Mouse (Mus musculus) kidney, postnatal 14 days (tissue): ENCODE measurements around the gene Slc25a47.
A peak's percentile ranks its signal among the peaks of the same experiment; 100 is the strongest.

Source experiments
- DNase-seq: peaks from one replicate; pipeline ENCODE4 v3.0.0; 2022; ENCODE audit warnings: mixed read lengths

The Slc25a47 gene

DNA sequence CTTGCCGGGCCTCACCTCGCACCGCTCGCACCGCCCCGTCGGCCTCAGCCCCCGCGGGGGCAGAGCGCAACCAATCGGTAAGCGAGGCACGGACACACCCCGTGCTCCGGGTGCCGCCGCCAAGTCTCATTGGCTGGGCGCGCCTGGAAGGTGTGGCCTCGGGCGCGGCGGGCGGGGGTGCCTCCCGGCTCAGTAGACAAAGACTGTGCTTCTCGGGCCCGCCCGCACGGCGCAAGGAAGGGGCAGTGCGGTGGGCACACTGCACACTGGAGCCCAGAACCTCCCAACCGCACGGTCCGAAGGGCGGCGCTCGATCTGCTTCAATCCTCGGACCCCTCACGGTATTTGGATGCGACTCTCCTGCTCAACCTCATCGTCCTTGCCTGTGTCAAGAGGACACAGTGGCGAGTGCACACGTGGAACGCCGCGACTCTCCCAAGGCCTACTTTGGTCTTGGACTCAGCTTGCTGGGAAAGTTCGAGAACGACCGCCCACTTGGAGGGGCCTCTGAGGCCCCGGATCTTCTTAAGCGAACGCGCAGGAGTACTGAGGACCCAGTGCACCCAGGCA, at the start of gene Slc25a47, which contains the start of gene Slc25a29:
Gene Slc25a47, plus strand, starts transcription at position 207 of the 570 bp plus-strand sequence.
Gene Slc25a29, minus strand, starts transcription at position 44 of the 570 bp plus-strand sequence.
- peak; percentile 98 for DNase-seq

DNA sequence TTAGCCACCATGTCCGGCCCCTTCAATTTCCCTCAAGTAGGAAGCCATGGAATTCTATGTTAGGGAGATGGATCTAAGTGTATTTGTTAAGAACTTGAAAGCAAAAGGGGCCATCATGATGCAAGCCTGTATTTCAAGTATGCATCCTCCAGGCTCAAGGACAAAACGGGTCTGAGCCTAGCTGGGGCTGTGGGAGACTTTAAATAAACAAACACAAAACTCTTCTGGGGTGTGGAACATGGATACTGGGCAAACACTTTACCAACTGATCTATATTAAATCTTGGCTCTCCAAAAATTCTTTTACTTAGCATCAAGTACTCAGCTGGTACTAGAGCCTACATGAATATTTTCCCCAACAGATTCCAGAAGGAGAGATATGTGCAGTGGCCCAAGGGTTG, 48.5 kb upstream of the Slc25a47 start:
- DNase-seq, result no peak

DNA sequence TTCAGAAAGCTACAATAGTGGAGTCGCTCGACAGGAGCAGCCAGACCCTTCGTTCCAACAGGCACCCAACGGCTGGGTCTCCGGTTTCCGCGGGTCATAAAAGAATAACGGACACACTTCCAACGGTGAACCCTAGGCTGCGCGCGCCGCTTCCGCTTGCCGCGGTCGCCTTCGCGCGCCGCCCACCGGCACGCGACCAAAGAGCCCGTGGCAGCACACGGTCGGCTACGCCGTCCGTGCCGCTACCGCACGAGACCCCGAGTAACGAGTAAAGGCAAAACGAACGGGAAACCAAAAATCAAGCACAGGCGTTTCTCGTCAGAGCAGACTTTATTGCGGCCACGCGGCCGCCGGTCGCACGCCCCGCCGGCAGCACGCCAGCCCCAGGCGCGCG, 43.7 kb upstream of the Slc25a47 start:
- DNase-seq, result peak; percentile 89

DNA sequence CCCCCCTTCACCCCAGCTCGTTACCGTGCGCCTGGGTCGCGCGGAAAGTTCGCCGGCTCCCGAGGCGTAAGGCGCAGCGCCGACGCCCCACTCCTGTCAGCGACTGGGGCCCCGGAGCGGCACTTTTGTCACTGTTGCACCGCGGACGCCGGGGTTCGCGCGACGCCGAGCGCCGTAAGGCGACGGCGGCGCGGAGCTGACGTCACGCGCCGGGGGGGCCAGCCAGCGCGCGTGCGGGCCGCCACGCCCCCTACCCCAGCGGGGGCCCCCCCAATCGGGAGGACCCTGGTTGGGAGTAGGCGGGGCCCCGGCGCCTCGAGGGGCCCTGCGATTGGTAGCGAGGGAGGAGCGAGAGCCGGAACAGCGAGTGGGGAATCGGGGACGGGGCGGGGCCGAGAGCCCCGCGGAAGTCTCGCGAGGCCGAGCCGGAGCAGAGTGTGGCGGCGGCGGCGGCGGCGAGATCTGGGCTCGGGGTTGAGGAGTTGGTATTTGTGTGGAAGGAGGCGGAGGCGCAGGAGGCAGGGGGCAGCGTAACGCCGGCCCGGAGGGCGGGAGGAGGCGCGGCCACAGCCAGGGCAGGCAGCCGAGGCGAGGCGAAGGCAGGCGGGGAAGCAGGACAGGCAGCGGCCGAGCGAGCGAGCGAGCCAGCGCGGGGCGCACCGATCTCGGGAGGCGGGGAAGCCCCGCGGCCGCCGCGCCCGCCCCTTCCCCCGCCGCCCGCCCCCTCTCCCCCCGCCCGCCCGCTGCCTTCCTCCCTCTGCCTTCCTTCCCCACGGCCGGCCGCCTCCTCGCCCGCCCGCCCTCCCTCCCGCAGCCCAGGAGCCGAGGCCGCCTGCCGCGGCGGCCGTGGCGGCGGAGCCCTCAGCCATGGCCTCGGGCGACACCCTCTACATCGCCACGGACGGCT, 43.0 kb upstream of the Slc25a47 start, which contains the start of gene Yy1:
Gene Yy1, plus strand, starts transcription at position 428 of the 907 bp plus-strand sequence.
- DNase-seq, result peak; percentile 99

DNA sequence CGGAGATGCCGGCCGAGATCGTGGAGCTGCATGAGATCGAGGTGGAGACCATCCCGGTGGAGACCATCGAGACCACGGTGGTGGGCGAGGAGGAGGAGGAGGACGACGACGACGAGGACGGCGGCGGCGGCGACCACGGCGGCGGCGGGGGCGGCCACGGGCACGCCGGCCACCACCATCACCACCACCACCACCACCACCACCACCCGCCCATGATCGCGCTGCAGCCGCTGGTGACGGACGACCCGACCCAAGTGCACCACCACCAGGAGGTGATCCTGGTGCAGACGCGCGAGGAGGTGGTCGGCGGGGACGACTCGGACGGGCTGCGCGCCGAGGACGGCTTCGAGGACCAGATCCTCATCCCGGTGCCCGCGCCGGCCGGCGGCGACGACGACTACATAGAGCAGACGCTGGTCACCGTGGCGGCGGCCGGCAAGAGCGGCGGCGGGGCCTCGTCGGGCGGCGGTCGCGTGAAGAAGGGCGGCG, 42.3 kb upstream of the Slc25a47 start:
- DNase-seq, result peak; percentile 47

DNA sequence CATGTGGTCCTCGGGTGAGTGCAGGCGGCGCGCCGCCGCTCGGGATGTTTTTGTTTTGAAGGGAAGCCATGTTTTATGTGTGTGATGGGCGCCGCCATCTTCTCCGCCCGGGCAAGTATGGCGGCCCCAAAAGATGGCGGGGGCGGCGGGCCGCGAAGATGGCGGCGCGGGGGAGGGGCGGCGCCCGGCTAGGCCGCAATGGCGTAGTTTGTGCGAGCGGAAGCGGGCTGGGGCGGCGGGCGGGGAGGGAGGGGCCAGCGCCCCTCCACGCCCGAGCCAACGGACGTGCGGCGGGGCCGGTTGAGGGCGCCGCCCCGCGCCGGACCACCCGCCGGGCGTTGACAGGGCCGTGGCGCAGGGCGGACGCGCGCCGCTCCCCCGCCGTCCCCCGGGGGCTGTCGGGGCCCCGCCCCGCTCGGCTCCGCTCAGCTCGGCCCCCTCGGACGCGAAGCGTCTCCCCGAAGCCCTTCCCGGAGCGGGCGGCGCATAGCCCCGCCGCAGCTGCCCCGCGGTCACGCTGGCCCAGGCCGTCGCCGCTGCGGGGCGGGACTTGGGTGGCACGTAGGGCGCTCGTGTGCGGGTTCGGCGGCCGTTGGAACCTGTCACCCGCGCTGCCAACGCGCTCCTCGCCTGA, 41.7 kb upstream of the Slc25a47 start:
- peak; percentile 92 for DNase-seq

DNA sequence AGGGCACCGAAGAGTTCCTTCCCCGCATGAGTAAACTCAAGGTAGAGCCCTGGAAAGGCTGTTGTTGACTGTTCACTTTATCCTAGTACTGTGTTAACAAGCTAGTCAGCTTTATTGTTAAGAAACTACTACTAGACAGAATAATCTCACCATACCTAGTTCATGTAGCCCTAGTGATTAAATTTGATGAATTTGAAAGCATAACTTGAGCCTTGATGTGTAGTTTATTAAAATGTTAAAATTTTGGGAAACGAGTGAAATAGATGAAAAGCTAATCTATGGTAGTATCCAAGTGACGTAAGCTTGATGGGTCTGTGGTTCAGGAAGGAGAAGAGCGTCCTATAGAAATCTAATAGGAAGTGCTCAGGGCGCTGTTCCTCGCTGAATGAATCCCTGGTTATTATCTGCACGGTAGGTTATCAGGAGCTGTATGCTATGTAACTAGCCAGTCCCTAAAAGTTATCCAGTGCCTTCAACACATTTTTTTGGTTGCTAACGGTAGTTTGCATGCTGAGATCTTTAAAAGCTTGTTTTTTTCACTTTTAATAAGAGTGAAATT, 40.8 kb upstream of the Slc25a47 start:
- no peak for DNase-seq

DNA sequence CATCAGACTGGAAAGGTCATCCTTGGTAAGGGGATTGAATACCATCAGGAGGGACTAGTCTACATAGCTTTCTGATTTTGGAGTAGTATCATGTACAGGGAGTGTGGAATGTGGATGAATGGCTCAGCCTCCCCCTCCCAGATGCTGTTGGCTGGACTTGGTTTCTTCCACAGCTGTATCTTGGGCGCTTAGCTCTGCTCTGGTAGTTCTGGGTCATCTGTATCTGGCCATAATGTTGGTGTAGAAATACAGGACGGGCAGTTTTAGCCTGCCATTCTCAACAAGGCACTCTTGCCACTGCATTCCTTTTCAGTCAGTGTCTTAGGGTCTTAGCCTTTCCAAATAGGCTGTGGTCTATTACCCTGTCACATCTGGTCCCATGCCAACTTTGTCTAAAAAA, 34.2 kb upstream of the Slc25a47 start:
- no peak for DNase-seq

DNA sequence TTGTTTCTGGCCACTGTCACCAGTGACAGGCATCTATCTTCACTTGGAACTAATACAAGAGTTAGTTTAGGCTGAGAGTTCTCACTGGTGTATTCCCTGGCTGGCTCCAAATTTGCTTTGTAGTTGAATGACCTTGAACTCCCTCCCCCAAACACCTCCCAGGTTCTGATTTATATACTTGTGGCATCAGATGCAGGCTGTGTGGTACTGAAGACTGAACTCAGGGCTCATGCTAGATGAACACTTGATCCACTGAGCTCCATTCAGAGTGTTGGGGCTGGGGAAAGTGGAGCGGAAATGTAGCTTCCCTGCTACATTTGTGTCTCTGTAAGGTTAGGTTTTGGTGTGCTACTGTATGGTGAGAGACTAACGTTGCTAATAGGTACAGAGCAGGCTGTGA, 31.5 kb upstream of the Slc25a47 start:
- DNase-seq, result no peak

DNA sequence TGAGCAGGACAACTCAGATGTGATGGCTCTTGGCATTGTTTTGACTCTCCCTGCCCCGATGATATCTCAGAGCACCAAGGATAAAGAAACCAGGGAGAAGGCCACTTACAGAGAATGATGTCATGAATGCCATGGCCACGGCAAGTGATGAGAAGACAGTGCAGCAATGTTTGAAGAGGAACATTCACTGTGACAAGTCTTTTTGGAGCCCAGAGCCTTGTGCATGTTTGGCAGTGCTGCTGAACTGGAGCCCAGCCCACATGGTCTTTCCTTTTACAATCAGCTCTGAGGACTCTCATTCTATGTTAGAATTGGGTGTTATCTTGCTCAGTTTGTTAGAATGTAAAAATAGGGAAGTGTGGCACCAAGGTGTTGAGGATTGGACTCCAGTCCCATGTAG, 27.4 kb upstream of the Slc25a47 start:
- DNase-seq, result no peak

DNA sequence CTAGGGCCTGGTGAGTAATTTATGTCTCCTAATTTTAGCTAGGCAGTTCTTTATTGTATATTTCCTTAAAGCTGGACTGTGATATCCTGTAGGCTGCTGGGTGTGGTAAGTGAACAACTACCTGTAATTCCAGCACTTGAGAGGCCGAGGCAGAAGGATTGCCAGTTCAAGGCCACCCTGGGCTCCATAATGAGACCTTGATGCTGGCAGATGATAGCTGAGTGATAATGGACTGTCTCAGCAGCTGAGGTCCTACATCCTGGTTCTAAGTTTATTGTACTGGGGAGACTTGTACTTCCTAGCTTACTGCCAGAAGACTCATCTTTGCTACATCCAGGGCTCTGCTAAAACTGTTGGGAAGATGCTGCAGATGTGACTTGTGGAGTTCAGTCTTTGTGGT, 26.1 kb upstream of the Slc25a47 start:
- no peak for DNase-seq

DNA sequence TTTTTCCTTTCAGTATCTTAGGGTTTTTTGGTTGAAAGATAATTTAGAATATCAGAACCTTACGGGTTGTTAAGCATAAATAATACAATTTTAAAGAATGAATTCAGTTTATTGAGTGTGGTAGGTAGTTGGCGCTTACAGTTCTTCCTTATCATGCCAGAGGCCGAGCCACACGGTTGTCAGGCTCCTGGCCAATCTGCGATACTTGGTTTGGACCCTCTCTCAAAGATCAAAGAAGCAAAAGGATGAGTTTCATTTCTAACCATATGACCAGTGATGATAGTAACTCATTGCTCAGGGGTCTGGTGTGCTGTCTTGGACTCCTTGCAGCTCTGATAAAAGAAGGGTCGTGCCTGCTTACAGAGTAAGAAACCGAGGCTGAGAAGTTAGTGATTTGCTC, 25.5 kb upstream of the Slc25a47 start:
- no peak for DNase-seq

DNA sequence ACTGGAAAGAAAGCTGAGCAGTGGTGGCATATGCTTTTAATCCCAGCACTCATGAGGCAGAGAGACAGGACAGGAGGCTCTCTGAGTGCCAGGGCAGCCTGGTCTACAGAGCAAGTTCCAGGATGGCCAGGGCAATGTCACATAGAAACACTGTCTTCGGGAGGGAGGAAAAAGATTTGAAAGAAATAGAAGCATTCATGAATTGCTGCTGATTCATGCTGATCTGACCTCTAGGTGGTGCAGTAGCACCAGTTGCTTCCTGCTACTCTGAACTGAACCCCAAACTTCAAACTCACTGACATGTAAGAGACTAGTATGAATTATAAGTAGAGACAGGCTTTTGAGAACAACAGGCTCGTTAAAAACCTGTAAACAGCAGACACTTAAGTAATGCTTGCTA, 24.7 kb upstream of the Slc25a47 start:
- peak; percentile 46 for DNase-seq

DNA sequence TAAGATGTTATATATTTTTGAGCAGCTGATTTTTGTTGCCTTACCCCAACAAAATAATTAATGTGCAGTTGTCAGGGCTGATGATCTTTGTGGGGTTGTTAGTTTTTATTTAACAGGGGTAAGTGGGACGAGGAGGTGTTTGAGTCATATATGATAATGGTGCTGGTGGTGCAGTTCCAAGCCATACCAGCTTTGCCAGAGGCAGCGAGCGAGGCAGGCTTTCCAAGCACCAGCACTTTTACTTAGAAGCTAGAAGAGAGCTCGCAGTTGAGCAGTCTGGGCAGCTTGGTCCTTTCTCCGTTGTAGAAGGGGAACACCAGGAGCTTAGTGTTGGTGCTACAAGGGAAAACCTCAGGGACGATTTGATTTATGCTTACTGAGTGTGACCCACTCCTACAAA, 23.4 kb upstream of the Slc25a47 start:
- DNase-seq, result no peak

DNA sequence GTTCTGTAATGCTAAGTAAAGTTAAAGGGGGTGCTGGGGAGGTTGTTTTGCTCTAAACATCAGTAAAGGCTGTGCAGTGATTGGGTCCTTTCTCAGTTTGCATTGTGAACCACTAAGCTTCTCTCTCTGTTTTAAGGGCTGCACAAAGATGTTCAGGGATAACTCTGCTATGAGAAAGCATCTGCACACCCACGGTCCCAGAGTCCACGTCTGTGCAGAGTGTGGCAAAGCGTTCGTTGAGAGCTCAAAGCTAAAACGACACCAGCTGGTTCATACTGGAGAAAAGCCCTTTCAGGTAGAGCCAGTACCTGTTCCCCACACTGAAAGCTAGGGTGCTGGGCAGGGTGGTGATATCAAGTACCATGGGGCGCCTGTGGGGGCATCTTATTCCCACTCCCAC, 21.4 kb upstream of the Slc25a47 start:
- DNase-seq, result no peak

DNA sequence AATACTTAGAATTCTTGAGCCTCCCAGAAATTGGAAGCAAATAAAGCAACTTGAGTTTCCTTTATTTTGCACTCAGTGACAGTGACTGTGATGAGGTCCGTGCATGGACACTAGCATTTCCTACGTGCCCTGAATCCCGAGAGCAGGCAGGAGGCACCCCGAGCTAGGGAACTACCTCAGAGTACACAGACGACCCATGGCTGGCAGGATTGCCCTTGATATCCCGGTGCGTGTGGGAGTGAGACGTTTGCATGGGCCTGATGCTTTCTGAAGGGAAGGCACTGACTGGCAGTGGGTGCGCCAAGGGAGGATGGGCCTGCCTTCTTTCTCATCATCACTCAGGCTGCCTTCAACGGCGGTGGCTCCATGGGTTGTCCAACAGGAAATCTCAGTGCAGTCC, 19.3 kb upstream of the Slc25a47 start:
- DNase-seq, result no peak

DNA sequence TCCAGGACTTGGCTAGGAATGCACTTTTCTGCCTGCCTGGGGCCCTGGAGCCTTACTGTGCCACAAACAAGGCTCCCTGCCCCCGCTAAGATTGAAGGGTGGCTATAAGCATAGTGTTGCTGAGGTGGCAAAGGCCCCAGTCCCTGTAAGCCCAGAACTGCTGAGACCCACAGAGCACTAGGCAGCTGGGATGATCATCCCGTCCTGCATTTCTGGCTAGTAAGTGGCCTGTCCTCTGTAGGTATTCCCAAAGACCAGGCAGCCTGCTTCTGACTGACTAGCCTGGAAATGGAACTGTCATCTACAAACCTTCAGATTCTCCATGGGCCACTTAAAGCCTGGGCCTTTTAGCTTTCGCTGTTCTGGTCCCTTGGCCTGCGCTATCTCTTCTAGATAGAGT, 15.4 kb upstream of the Slc25a47 start:
- DNase-seq, result no peak

DNA sequence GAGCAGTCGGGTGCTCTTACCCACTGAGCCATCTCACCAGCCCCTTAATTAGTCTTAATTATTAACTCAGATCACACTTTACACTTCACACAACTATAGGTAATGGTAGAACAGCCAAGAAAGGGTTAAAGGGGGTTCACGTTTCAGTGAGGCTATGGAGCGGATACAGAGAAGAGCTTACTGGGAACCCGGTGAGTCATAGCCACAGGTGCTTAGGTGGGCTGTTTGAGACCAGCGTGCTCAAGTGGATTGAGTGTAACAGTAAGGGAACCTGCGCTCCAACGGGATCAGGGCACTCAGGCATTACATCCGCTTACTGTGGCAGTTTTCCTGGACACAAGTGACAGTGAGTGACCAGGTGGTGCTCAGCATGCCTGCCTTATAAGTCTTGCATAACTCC, 12.8 kb upstream of the Slc25a47 start:
- DNase-seq, result no peak

DNA sequence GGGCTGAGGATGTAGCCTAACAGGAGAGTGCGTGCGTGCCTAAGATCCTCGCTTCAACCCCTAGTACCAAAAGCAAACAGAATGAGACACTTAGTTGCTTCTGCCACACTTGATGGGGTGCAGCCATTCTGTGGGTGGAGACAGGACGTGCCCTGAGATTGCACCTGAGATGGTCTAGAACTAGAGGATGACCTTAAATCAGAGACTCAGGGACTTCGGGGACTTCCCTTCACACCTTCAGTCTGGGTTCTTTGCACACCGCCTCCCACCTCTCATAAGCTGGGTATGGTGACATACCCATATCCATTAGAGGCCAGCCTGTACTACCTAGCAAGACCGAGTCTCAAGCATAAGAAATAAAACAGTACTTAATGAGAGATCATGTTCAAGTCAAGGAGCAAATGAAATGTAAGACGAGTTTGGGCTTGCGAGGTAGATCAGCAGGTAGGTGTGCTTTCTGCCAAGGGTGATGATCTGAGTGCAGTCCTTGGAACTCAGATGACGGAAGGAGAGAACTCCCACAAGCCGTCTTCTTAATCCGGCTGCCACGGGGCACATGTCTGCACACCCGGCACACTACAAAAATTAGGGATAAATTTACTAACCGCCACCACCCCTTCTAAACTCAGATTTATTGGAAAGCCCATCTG, 11.5 kb upstream of the Slc25a47 start:
- no peak for DNase-seq

DNA sequence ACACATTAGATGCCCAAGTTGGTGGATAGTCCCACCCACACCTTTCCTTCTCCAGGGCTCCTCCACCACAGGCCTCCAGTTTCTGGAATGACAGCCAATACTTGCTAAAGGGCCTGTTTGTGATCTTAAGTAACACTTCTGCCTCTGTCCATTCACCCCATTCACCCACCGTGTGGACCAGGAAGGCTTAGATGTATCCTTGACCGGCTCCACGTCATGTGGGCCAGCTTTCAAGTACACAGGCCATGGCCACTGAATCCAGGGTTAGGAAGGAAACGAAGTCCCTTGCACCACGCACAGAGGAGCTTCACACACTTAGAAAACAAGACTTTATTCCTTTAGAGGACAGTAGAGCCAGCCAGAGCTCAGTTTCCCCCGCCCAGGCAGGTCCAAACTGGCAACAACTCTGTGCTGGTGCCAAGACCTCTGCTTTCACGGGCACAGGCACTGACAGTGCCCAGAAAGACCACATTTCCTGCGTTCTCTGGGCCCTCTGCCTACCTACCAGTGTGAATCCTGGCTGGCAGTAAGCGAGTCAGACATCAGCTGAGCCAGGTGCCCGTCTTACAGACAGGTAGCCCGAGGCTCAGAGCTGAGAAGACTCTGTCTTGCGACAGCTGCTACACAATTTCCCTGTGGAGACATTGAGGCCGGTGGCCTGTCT, 10.2 kb upstream of the Slc25a47 start:
- no peak for DNase-seq

DNA sequence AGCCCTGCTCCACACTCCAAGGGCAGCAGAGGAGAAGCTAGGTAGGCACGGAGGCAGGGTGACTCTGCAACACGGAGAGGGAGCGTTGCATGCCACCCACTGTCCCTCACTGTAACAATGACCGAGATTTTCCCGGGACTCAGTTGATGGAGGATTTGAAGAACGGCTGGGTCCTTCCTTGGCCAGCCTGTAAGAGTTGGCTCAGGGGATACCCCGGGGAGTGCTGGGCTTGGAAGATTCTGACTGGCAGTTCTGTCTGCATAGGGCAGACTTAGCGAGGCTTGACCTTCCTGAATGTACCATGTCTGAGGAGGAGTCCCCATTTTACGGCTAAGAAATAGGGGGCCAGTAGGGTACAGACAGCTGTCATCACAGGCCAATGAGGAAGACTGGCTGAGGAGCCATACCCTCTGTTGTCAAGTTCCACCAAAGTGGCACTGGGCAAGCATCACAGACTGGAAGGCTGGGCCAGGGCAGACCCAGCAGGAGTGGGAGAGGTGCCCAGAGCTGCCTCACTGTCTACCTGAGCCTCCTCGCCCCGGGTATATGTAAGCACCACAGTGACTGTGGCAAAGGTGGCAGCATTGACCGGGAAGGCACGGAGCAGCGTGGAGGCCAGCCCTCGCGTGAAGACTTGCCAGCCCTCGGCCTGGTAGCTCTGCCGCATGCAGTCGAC, 9.4 kb upstream of the Slc25a47 start:
- DNase-seq, result no peak
